Mouse (Mus musculus): ENCODE measurements at regions not wholly inside any gene's neighbourhood (a gene's known extent, or its start where the extent isn't known, plus 50 kb on each side); places are given as distances from the start of the nearest gene placed in this dataset.
"Not testable (repeated sequence)": the region's sequence is repeated elsewhere in the genome, so short reads cannot be mapped to it uniquely, and the experiment has no call there.

DNA sequence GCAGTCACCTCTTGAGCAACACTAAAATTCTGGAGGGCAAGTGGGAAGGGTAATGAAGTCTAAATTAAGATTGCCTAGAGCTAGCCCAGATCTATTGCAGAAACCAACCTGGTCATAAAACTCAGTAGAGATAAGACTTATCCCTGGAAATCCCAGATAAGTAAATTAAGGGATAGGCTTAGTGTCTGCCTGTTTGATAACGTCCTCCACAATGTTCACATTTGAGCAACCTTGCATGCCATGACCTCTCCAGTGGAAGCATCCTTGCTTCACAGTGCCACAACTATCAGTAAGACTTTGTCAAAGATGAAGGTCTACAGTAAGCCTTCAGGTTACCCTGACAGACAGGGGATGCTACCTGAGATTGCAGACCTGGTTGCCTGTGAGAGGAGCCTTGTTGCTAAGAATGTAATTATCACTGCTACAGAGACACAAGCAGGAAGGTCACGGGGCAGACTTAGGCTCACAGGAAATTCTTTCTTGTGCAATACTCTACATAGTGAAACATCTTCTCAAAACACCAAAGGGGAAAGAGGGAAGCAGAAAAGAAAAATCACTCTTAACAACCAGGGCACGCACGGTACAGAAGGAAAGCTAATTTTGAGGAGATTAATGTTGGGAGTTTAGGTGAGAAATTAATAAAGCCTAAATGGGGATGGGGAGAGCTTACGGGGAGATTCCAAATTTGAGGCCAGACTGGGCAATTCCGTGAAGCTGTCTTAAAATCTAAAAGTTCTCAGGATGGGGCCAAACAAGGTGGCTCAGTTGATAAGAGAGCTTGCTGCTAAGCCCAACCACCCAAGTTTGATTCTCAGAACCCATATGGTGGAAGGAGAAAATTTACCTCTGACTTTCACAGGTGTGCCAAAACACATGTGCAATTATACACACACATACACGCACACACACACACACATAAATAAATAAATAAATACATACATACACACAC, 56.9 kb upstream of the Prdm9 start:
- no peak for DNase-seq

DNA sequence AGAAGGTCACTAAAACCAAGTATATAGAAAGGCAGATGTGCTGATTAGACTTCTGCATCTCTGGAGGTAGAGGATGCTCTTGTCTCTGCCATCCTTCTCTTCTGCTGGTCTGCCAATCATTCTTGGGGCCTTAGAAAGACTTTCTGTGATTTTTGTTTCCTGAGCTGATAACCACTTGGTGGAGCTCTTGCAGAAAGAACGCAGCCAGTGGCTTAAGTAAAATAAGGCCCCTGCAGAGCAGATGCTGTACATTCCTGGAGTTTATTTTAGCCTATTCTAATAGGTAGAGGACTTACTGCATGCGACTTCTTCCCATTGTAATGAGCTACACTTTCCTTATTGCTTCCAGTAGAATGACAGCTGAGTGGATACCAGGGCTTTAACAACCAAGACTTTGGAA, 58.8 kb upstream of the Prdm9 start:
- peak; percentile 43 for DNase-seq

DNA sequence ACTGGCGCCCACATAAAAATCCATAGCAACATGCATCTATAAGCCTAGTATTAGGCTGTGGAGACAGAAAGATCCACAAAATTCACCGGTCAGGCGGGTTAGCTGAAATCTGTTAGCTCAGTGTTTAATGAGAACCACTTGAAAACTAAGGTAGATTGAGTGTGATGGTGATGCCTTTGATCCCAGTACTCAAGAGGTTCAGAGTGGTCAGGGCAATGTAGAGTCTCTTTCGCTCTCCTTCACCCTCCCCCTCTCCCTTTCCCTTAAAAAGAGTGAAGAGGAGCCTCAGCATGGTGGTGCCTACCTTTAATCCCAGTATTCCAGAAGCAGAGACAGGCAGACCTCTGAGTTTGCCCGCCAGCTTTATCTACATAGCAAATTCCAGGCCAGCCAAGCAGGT, 66.6 kb upstream of the Prdm9 start:
- DNase-seq = no peak

DNA sequence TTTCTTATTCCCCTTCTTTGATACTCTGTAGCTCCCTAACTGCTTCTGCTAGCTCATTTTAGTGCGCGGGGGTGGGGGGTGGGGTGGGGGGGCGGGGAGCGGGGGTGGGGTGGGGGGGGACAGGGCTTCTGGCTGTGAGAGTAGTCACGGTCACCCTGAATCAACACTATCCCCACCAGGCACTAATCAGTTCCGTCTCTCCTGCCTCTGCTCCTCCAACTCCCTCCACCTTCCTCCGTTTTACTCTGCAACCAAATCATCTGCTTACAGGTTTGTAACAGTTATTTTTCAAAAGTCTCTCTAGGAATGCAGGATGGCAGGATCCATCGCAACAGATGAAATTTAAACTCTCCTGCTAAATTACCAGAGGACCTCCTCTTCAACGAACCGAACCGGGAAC, 67.5 kb upstream of the Prdm9 start:
- no peak for DNase-seq

DNA sequence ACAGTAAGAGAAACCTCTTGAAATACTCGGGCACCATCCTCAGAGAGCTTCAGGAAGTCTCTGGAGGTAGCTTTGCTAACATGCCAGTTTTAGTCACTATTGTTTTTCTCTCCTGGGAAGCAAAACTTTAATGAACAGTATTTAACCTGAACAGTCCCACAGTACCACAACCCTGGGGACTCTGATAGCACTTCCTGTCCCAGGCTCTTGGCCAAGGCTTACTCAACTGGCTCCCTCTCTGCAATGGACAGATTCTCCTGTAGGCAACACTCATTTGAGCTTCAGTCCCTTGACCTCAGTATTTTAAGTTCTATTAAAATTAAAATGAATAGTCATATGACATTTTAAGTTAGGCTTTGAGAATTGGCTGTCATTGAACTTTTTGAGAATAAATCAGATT, 67.9 kb upstream of the Prdm9 start:
- no peak for DNase-seq

DNA sequence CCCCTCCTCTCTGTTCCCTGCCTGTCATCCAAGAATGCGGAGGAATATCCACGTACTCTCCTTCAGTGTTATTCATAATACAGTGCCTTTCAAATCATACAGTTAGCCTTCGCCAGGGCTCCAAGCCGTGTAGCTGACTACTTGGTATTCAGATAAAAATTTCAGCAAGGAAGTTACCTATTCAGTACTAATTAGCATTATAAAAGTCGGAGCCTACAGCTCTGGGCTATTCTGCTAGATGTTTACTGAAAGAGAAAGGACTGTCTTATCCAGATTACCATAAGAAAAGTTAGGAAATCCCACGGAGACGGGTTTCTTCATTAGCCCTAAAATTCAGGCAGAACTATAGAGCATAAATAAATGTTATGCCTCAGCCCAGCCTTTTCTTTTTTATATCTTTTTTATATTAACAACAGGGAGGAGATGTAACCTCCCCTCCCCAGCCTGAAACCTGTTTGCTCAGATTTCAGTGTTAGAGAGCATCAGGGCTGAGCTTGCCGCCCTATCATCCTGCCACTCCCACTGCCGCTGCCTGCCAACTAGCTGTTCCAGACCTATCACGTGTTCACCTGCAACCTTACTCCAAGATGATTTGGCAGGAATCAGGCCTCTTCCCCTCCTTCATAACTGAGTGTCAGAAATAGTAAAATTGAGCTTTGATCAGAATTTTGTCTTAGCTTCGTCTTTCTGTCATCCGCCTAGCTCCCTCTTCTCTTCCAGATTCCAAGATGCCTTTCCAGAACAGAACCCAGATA, 65.5 kb upstream of the Chd1 start:
- DNase-seq = not testable (repeated sequence)

DNA sequence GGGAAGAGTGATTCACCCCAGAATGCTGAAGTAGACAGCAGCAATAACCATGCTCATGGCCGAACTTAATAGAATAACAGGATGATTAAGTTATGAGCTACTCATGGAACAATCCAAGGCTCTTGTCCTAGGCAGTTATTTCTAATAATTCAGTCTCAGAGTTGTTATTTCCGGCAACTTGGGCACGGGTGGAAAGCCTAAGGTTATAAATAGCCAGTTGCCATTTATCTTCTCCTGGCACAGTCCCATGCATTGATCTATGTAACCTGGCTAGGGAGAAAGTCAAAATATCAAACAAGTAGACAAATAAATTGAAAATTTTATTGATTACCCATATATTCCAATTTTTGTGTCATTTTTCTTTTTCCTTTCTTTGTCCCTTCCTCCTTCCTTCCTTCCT, 64.0 kb upstream of the Chd1 start:
- DNase-seq = no peak

DNA sequence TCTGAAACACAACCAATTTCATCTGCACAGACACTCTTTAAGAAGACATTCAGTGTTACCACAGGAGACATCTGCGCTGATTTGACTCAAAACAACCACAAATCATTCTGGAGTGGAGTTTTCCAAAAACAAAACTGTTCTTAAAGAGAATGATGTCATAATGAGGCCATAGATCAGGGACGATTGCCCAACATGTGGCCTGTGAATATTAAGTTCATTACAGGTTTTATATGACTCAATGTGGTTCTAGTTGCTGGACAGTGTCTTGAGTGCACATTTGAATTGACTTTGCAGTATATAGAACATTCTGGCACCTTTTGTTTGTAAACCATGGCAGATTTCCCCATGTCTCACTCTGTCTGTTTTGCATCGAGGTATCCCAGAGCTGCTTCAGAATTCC, 63.0 kb upstream of the Chd1 start:
- no peak for DNase-seq

DNA sequence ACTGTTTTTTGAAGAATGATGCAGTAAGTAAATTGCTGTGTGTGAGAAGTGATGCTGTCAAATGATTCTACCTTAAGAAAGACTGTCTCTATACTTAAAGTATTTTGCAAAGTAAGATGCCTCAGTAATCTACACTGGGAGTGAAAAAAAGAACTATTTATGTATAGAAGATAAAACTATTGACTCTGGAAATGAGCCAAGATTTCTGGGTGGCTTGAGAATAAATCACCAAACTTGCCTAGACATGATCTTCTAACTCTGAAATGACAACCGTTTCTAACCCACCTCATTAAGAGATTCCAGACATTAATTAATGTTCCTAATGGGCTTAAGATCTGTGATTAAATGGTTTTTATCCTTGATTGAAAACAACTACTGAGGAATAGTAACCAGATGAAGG, 58.0 kb upstream of the Chd1 start:
- no peak for DNase-seq

DNA sequence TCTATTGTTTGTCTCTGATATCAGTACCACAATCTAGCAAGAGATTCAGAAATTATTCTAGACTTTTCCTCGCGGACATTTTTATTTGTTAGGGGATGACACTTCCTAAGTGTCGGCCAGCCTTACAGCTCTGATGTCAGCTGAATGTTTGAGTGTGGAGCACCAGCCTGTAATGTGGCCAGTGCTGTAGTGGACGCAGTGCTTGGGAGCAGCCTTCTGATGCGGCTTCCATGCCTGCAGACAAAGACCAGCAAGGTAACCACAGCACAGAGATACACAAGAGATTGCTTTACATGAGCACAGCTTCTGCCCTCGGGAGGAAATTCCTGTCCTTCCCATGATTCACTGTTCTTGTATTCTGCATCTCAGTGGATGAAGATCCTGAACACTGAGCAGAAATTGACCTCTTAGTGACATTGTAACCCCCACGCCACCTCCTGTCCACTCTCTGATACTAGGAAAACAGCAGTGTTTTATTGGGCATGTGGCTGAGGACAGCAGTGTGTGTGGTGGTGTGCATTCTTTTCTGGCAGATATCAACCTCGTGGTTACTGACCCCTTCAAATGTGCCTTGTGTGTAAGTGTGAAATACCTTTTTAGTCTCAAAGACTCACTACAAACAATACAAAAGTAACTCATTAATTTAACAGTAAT, 54.6 kb upstream of the Chd1 start:
- no peak for DNase-seq

DNA sequence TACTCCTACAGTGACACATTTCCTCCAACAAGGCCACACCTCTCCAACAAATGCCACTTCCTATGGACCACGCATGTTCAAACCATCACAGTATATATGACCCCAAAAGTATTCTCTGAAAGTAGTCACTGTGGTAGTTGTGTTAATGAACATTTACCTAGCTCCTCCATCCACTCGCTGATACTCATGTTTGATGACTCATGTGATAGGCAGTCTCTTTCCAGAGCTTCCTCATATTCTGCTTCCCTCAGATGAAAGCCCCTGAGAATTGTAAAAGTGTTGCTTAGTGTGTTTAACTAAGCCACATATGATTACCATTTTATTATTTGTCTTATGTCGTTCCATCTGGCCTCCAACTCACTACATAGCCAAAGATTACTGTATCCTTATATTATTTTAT, 52.9 kb upstream of the Chd1 start:
- no peak for DNase-seq

All from thymus, postnatal 4 days (tissue).